Mouse (Mus musculus) stomach, embryonic 16.5 days (tissue): ENCODE results near the gene Gnl1. TPM values are rescaled to one million over a fixed set of nuclear protein-coding genes. Genes with fewer than 3 reads are reported as not detected.

Experiments used
- ATAC-seq: fragments of 200-750 bp; cut with Nextera tagmentation; 2 replicates; pipeline ENCODE4 v1.8.0; 2017; ENCODE audit warnings: moderate number of reproducible peaks, moderate TSS enrichment; ENCODE audit not compliant: insufficient read depth, low FRiP score
- H3K27ac ChIP-seq: fragments of 300-500 bp; sonication (generic); 2 replicates; pipeline ENCODE4 v1.5.1; 2014; ENCODE audit warnings: low read length
- H3K27me3 ChIP-seq: fragments of 300-500 bp; sonication (generic); 2 replicates; pipeline ENCODE4 v1.6.1; 2014; ENCODE audit warnings: low read length, control low read depth, mixed read lengths; ENCODE audit not compliant: control insufficient read depth, insufficient read depth
- H3K36me3 ChIP-seq: fragments of 300-500 bp; sonication (generic); 2 replicates; pipeline ENCODE4 v1.6.1; 2014; ENCODE audit warnings: low read length; ENCODE audit not compliant: control insufficient read depth, insufficient read depth
- H3K4me1 ChIP-seq: fragments of 300-500 bp; sonication (generic); 2 replicates; pipeline ENCODE4 v1.6.1; 2014; ENCODE audit warnings: low read length, control low read depth, mixed read lengths; ENCODE audit not compliant: control insufficient read depth, insufficient read depth
- H3K4me2 ChIP-seq: fragments of 300-500 bp; sonication (generic); 2 replicates; pipeline ENCODE4 v1.6.1; 2014; ENCODE audit warnings: low read depth, low read length, mixed read lengths
- H3K4me3 ChIP-seq: fragments of 300-500 bp; sonication (generic); replicated peaks from 2 replicates; pipeline ENCODE4 v1.5.1; 2014; ENCODE audit warnings: mild to moderate bottlenecking, low read length
- H3K9ac ChIP-seq: fragments of 300-500 bp; sonication (generic); 2 replicates; pipeline ENCODE4 v1.6.1; 2014; ENCODE audit warnings: low read length
- H3K9me3 ChIP-seq: fragments of 300-500 bp; sonication (generic); replicated peaks from 2 replicates; pipeline ENCODE4 v1.6.1; 2016; ENCODE audit warnings: low read length, control low read depth; ENCODE audit not compliant: control insufficient read depth
- WGBS: fragments of 180-500 bp; shearing (Covaris S2); extraction: QIAGEN DNeasy Blood & Tissue Kit; methylation state at CpG from one replicate; pipeline ENCODE4 v1.1.7; 2014; 5-methylcytosine and 5-hydroxymethylcytosine counted together
- polyA plus RNA-seq: library from polyadenylated mRNA; unstranded; fragments of >200 nt; fragmentation: Nextera tagmentation; extraction: Ambion mirVana; gene quantifications from 2 replicates; pipeline ENCODE4 v1.2.1, GENCODE M21; 2015

The Gnl1 gene
- polyA plus RNA-seq, 1 experiment from 2014 or later, result 45.0 TPM

- no peaks in the 10 kb centered on the region for H3K9me3 ChIP-seq
- H3K36me3 ChIP-seq, result peaks cover 7% of the 10 kb centered on the region; the same call in 1 of the 2 replicates
- H3K4me3 ChIP-seq, result no peak overlapping the region
- H3K27ac ChIP-seq, result no peak overlapping the region
- 88% methylated on average over 9 of the region's 9 CpGs for WGBS
- peaks cover 18% of the 10 kb centered on the region for H3K4me1 ChIP-seq
- no peak for ATAC-seq
- H3K9ac ChIP-seq, result no peak overlapping the region
- H3K4me2 ChIP-seq, result no peak overlapping the region
- no peaks in the 10 kb centered on the region for H3K27me3 ChIP-seq
Observed at GRCm38 (mm10) chr17:35981776-35982175, 2.1 kb downstream of the Gnl1 start.

DNA sequence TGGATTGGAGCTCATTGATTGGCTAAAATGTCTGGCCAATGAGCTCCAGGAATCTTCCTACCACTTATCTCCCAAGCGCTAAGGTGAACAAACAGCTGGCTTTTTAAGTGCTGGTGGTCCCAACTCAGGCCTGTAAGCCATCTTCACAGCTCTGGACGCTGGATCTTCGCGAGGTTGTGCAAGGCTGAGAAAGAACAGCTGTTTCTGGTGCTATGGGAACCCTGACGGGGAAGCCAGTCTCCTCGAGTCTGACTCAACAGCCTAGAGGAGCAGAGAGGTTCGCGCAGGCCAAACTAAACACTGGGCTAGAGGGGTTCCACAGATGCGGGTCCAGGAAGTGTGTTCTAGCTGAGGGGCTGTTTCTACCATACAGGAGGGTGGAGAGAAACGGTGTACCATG lies 12.1 kb downstream of the Gnl1 start:
- no peak for ATAC-seq
- Histone ChIP-seq H3K36me3 (peaks cover 12% of the 10 kb centered on the region), H3K9me3 (no peaks in the 10 kb centered on the region), H3K27ac (peak overlapping the region; percentile 74), H3K9ac (peak overlapping the region; percentile 38; the same call in 1 of the 2 replicates), H3K4me1 (peaks cover 16% of the 10 kb centered on the region), H3K27me3 (no peaks in the 10 kb centered on the region), H3K4me2 (peak overlapping the region; percentile 29; the same call in 1 of the 2 replicates), H3K4me3 (no peak overlapping the region)
- WGBS, result 23% methylated on average over 10 of the region's 10 CpGs

DNA sequence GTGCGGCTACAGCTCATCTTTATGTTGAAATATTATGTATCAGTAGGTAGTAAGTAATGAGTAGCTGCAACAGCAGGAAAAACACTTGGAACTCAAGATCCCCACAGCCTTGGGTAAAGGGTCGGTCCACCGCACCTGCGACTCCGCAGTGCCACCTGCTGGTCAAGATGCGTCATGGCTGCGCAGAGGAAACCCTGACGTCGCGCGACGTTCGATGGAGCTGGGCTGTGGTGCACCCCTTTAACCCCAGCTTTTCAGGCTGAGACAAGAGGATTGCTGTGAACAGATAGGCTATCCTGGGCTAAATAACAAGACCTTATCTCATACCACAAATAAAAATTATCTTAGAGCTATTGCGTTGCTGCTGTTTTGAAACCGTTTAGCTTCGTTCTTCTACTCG lies 14.0 kb downstream of the Gnl1 start:
- Histone ChIP-seq H3K4me2 (peak overlapping the region; percentile 75), H3K27me3 (no peaks in the 10 kb centered on the region), H3K27ac (no peak overlapping the region), H3K36me3 (peaks cover under 1% of the 10 kb centered on the region; the same call in 1 of the 2 replicates), H3K9me3 (no peaks in the 10 kb centered on the region), H3K4me3 (peak overlapping the region; percentile 73), H3K9ac (peak overlapping the region; percentile 21; the same call in 1 of the 2 replicates), H3K4me1 (peaks cover 24% of the 10 kb centered on the region)
- 8% methylated on average over 17 of the region's 17 CpGs for WGBS
- peak; percentile 71 for ATAC-seq

- H3K27ac ChIP-seq, result peak overlapping the region; percentile 78
- WGBS, result 2% methylated on average over 31 of the region's 31 CpGs
Observed at GRCm38 (mm10) chr17:35994175-35994878, 14.7 kb downstream of the Gnl1 start.

DNA sequence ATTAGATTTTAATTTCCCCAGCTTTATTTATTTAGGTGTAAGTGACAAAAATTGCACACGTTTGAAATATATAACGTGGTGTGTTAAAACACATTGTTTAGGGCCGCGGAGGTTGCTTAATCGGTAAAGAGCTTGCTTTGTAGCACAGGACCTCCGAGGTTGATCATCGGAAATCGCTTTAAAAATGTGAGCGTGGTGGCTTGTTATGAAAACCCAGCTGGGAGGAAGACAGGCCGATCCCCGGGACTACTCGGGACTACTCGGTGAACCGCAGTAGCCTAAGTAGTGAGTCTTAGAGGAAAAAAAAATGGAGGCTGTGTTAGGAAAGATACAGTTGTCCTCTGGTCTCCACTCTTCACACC lies 15.2 kb downstream of the Gnl1 start:
- Histone ChIP-seq H3K27ac (no peak overlapping the region), H3K27me3 (no peaks in the 10 kb centered on the region), H3K4me1 (peaks cover 24% of the 10 kb centered on the region), H3K4me3 (peak overlapping the region; percentile 73), H3K9ac (peak overlapping the region; percentile 71), H3K36me3 (no peaks in the 10 kb centered on the region), H3K4me2 (peak overlapping the region; percentile 75), H3K9me3 (no peaks in the 10 kb centered on the region)
- ATAC-seq, result no peak
- WGBS, result 1% methylated on average over 14 of the region's 14 CpGs

More at GRCm38 (mm10) chr17:35994175-35994878, 14.7 kb downstream of the Gnl1 start:
- peak overlapping the region; percentile 75 for H3K4me2 ChIP-seq
- H3K4me3 ChIP-seq, result peak overlapping the region; percentile 73
- H3K36me3 ChIP-seq, result no peaks in the 10 kb centered on the region
- H3K9me3 ChIP-seq, result no peaks in the 10 kb centered on the region
- peaks cover 24% of the 10 kb centered on the region for H3K4me1 ChIP-seq
- H3K27me3 ChIP-seq, result no peaks in the 10 kb centered on the region
- peak overlapping the region; percentile 71 for H3K9ac ChIP-seq
- peak; percentile 62 for ATAC-seq

DNA sequence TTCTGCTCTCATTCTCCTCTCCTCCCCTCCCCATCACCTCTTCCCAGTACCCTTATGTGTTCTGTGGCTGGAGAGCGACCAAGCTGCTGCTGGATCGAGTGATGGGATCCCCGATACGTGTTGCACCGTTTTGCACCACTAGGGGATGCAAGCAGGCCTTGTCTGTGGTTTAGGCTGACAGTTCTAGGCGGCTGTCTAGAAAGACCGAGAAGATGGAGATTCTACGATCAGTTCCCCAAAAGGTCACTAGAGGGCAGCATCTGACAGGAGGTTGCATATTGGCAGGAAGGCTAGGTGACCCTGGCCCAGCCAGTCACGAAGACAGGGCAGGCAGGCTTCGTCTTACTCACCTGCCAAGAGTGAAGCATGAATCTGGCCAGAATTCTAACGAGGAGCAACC lies 17.3 kb downstream of the Gnl1 start:
- Histone ChIP-seq H3K27ac (no peak overlapping the region), H3K9me3 (no peaks in the 10 kb centered on the region), H3K27me3 (no peaks in the 10 kb centered on the region), H3K4me2 (no peak overlapping the region), H3K9ac (0 out of 2 replicates have a peak overlapping the region, but pooled peaks have one; percentile 23), H3K4me3 (no peak overlapping the region), H3K36me3 (no peaks in the 10 kb centered on the region), H3K4me1 (peaks cover 22% of the 10 kb centered on the region)
- ATAC-seq, result peak; percentile 63
- 2% methylated on average over 11 of the region's 11 CpGs for WGBS

DNA sequence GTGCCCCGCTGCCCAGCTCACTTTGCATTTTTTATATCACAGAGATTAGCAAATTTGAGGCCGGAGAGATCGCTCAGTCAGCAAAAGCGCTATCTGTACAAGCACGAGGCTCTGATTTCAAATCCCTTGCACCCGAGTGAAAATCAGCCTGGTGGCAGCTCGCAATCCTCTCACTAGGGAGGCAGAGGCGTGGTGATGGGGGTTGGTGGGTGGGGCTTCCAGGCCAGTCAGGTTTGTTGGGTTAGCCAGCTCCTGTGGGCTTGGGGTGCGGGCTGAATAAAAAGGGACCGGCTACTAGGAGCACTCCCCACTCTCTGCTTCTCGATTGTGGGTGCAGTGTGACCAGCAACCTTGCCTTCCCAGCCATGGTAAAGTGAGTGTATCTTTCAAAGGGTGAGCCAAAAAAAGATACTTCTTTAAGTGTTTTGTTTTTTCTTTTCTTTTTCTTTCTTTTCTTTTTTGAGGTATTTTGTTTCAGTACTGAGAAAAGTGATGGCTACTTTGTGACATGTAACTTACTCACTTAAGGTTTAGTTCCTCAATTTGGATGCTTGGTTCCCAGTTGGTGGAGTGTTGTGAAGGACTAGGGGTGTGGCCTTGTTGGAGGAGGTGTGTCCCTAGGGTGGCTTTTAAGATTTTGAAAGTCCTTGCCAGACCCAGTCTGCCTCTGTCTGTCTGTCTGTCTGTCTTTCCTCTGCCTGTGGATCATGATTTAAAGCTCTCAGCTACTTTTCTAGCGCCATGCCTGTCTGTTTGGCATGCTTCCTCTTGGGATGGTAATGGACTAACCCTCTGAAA lies 18.3 kb downstream of the Gnl1 start:
- no peak overlapping the region for H3K4me3 ChIP-seq
- no peak overlapping the region for H3K9ac ChIP-seq
- 53% methylated on average over 12 of the region's 12 CpGs for WGBS
- no peaks in the 10 kb centered on the region for H3K27me3 ChIP-seq
- no peaks in the 10 kb centered on the region for H3K9me3 ChIP-seq
- no peaks in the 10 kb centered on the region for H3K36me3 ChIP-seq
- H3K4me2 ChIP-seq, result peak overlapping the region; percentile 31; the same call in 1 of the 2 replicates
- H3K4me1 ChIP-seq, result peaks cover 16% of the 10 kb centered on the region
- ATAC-seq, result no peak
- H3K27ac ChIP-seq, result 0 out of 2 replicates have a peak overlapping the region, but pooled peaks have one; percentile 22

DNA sequence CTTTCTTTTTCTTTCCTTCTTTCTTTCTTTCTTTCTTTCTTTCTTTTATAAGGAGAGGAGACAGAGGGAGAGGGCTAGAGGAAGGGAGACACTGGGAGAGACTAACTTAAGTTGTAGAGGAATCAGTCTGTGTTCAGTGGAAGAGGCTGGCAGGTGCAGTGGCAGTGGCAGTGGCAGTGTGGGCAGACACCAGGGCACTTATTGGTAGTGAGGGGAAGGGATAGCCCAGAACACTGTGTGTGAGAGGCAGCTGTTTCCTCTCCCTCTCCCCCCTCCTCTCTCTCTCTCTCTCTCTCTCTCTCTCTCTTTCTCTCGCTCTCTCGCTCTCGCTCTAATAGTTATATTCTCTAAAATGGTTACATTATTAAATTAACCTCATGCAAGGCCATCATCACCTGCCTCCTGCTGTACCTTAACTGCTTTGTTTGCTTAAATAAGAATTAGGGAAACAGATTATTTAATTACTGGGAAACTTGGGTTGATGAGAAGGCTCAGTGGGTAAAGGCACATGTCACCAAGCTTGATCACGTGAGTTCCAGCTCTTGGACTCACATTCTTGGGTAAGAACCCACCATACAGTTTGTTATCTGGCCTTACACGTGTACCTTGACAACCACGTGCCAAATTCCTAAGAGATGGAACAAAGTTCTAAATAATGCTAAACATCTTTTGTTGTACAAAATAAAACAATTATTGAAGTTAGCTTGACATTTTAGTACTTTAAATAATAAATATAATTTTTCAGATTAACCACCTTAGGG lies 19.1 kb downstream of the Gnl1 start:
- no peak overlapping the region for H3K4me3 ChIP-seq
- no peaks in the 10 kb centered on the region for H3K36me3 ChIP-seq
- ATAC-seq, result no peak
- H3K4me1 ChIP-seq, result peaks cover 12% of the 10 kb centered on the region
- 84% methylated on average over 6 of the region's 6 CpGs for WGBS
- H3K4me2 ChIP-seq, result no peak overlapping the region; the same call in 1 of the 2 replicates
- no peak overlapping the region for H3K27ac ChIP-seq
- H3K9ac ChIP-seq, result no peak overlapping the region
- H3K9me3 ChIP-seq, result no peaks in the 10 kb centered on the region
- no peaks in the 10 kb centered on the region for H3K27me3 ChIP-seq
